Mouse (Mus musculus) liver (tissue): ENCODE data around the gene Axin1.
A peak's percentile ranks its signal among the peaks of the same experiment; 100 is the strongest.
"Not testable (repeated sequence)": the region's sequence is repeated elsewhere in the genome, so short reads cannot be mapped to it uniquely, and the experiment has no call there.

ENCODE experiments used
- DNase-seq: peaks from one replicate; pipeline ENCODE4 v3.0.0-alpha.2; 2020; ENCODE audit warnings: mixed read lengths

The Axin1 gene

GRCm38 (mm10) chr17:26138239-26138836 lies at the start of gene Axin1:
TSS of gene Axin1 (plus strand) at chr17:26138688.
- DNase-seq = peak; percentile 97

DNA sequence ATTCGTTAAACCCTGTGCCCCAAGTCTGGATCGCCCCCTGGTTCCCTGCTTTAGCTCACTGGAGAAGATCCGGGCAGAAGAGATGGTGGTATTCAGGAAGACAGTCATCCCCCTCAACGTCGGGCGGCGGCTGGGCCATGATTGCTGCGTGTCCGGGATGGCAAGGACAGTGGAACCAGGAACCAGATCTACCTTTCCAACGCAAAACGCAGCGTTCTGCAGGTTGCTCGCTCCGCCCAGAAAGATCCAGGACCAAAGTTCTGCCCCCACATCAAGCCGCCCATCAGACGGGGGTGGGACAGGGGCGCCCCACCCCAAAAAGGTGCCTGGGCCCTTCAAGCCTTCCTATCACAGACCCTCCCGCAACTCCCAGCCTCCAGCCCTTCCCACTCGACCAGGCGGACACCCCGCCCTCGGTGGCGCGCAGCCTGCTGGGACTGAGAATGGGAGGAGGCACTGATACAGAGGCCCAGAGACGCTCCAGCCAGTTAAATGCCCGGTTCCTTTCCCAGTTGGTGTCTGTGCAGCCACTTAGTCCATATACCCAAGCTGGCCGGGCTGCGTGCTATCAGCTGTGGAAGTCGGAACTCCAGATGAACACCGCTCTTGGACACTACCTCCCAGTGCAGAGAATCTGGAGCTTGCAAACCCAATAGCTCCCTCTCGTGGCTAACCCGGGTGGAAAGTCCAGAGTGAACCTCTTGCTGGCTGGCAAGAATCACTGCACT lies 48.4 kb upstream of the Axin1 start, which contains the start of gene Decr2:
Decr2 (minus strand) TSS at position 433 of the 728 bp plus-strand sequence.
- DNase-seq = peak; percentile 87

GRCm38 (mm10) chr17:26094531-26095110 lies 43.9 kb upstream of the Axin1 start:
- no peak for DNase-seq

DNA sequence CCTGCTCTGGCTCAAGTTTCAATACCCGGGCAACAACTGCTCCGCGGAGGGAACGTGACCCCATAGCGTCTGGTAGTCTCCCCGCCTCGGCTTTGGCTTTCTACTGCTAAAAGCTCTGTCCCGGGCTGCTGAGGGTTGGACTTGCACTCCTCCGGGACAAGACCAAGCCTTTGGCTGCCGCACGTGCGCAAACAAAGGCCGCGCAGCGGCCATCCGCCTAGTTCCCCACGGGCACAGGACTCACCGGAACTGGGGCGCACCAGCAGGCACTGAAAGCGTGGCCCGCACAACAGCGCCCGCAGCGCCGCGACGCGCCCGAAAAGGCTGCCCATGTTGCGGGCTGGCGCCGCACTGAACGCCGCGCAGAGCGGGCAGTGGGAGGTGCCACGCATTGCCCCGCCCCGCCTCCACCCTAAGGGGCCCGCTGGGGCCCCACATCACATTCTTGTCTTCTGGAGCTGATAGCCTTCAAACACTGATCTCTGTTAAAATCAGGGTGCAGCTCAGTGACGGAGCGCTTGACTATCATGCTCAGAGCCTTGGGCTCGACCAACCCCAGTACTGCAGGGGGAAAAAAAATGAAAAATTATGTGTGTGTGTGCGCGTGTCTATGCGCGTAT lies 43.3 kb upstream of the Axin1 start, which contains the start of gene Nme4:
Nme4 (minus strand) TSS at position 482 of the 620 bp plus-strand sequence.
- DNase-seq = peak; percentile 87

- DNase-seq = no peak
These were observed 40.0 kb upstream of the Axin1 start for GRCm38 (mm10) chr17:26098461-26098860.

DNA sequence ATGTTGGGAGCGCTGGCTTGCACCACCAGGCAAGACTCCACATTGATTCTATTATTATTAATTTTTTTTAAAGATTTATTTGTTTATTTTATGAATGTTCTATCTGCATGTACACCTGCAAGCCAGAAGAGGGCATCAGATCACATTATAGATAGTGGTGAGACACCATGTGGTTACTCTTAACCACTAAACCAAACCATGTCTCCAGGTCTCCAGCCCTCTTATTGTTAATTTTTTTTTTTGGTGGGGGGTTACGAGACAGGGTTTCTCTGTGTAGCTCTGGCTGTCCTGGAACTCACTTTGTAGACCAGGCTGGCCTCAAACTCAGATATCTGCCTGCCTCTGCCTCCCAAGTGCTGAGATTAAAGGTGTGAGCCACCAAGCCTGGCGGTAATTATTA lies 39.2 kb upstream of the Axin1 start:
- DNase-seq = not testable (repeated sequence)

DNA sequence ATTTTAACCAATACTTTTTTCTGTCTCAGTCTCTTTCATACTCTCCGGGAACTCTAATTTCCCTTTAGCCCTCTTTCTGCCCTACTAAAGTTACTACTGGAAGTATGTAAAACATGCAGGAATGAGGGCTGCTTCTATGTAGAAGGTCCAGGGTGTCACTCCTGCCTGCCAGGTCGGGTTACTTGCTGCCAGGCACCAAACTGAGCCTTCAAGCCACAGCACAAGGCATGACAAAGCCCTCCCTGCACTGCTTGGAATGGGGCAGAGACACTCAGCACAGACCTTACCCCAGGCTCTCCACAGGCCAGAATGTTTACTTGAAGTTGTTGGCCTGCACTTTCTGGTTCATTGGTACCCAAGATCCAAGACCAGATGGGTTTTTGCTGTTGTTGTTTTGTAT lies 38.3 kb upstream of the Axin1 start:
- no peak for DNase-seq

DNA sequence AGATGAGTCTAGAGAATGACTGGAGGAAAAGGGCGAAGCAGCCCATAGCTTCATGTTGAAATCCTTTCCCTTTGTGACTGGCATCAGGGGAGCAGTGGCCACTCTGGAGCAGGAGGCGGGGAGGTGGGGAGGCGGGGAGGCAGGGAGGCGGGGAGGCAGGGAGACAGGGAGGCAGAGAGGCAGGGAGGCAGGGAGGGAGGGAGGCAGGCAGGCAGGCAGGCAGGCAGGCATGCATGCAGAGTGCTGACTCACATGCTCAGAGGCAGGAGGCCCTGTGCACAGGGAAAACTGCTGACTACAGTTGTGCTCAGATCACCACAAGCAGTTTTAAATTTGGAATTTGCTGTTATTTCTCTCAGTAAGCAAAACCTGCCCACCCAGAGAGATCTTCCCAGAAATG lies 37.0 kb upstream of the Axin1 start:
- DNase-seq = peak; percentile 69

GRCm38 (mm10) chr17:26105619-26106018 lies 32.9 kb upstream of the Axin1 start:
- DNase-seq = no peak

DNA sequence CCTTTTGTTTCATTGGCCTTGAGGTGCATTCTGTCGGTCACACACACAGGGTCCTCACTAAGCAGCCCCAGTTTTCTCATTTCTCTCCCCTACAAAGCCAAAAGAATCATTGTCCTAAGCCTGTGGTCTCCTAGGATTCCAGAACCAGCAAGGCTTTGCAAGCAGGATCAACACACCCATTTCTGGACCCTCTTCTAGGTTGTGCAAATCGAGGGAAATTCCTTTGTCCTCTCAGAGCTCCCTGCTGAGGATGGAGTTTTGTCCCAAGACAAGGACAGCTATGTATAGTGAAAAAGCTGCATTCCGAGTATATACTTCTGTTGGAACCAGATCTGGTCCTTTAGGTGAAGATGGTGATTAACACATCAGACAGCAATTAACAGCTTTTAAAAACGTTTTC lies 28.3 kb upstream of the Axin1 start:
- no peak for DNase-seq

DNA sequence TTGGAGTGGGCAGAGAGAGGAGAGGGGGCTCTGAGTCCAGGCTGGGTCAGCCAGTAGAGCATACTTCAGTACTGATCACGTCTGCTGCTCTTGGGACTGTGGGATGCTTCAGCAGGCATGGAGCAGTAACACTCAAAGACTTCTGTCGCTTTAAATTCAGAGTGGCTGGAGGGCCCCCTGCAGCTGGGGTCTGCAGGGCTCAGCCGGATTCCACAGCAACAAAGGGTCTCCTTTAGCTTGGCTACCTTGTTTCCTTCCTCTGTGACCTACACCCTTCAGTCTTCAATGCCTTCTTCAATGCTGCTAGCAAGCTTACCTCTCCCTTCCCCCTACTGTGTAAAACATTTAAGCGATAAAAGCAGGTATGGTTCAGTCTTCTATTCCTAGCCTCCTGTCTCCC lies 27.5 kb upstream of the Axin1 start:
- no peak for DNase-seq

DNA sequence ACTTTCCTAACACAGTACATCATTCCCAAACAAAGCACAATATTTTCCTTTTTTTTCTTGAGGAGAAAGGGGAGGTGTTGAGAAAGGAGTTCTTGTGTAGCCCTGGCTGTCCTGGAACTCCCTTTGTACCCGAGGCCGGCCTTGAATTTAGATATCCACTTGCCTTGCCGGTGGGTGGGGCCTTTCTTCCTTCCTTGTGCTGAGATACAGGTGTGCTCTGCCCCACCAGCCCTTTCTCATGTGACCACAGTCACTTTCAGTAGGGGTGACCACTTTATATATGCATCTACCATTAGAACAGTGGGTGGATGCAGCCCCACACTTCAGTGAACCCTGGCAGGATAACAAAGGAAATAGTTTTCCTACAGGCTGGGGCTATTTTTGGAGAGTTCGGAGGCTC lies 26.8 kb upstream of the Axin1 start:
- DNase-seq = no peak

DNA sequence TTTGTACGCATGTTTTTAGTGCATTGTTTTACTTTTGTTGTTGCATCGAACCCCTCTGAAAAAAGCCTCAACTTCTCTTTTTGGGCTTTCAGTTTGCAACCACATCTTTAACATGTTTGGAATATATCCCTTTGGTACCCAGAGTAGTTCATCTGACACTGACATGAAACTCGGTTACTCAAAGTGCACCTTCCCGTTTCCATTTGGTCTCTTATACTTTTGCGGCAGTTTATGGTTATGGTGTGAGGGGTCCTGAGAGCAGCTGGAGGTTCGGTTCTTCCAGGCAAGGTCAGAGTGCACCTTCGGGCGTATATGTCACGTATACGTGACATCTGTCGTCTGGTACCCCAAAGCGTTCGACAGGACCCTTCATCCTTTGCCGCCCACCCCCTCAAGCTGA lies 25.7 kb upstream of the Axin1 start:
- no peak for DNase-seq

DNA sequence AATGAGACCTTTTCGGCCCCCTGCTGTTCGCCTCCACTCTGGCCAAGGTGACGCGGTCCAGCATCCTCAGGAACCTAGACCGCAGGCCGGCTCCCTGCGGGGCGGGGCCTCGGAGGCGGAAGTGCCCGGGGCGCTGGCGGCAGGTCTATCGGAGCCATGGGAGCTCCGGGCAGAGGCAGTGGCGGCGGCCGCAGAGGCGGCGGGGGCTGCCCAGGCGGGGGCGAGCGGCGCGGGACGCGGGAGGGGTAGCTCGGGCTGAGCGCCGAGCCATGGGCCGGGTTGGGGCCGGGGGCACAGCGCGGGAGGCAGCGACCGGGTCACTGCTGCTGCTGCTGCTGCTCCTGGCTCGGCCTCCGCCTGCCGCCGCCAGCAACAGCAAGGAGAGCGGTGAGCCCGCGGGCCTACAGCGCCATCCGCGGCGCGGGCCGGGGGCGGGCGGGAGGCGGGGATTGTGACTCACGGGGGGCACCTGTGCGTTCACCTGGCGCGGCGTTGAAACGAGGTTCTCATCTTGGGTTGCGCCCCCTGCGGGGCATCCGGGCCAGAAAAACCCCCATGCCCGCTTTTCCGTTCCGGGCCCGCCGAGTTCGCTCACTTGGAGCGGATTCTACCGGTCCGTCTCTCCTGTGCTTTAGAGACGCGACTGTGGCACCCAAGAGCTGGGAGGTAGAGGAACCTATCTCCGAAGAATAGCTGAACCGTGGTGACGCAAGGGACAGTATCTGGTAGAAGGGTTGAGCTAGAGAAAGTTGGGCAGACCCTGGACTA lies 25.1 kb upstream of the Axin1 start, which contains the start of gene Tmem8:
Tmem8 (plus strand) TSS at position 119 of the 768 bp plus-strand sequence.
- peak; percentile 77 for DNase-seq

DNA sequence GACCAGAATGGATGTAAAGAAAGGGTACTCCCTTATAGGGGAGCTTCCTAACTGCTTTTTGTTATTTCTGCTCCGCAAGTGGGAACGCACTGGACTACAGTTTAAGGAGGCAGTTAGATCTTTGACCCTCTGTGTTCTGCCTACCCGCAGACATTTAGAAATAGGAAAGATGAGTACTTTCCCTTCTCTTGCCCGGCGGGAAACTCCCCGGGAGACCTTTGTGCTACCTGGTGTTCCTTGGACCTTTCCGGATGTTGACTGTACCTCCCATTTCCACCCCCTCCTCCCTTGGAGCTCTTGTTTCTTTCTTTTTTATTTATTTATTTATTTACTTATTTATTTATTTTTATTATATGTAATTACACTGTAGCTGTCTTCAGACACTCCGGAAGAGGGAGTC lies 24.4 kb upstream of the Axin1 start:
- DNase-seq = no peak

DNA sequence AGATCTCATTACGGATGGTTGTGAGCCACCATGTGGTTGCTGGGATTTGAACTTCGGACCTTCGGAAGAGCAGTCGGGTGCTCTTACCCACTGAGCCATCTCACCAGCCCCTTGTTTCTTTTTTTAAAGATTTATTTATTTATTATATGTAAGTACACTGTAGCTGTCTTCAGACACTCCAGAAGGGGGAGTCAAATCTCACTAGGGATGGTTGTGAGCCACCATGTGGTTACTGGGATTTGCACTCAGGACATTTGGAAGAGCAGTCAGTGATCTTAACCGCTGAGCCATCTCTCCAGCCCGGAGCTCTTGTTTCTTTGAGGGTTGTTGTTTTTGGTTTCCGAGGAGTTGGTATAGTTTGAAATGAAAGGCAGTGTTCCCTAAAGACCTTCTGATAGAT lies 24.0 kb upstream of the Axin1 start:
- DNase-seq = not testable (repeated sequence)

DNA sequence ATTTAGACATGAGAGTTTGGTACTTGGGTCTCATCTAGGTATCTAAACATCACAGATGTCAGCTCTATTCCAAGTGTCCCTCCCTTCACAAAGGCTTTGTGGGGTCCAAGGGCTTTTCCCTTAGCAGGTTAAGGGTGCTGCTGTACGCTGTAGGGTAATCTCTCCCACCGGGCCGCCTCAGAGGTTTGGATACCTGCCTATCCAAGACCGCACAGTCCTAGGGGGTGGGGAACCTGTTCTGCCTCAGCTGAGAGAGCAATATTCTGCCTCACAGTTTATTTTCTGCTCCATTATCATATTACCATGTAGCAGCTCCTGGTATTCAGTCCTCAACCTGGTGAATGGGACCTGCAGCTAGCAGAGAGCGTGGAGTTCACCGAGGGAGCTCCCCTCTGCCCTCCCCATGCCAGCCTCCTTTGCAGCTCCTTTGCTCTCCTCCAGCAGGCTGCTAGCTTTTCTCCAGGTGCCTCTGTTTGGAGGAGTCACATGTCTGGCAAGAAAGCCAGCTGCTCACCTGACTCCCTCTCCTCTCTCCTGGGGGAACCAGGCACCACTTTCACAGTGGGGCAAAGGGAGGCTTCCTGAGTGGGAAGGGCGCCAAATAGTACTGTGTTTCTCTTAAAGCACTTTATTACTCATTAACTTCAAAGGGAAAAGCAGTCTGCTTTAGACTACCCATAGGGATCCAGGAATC lies 23.1 kb upstream of the Axin1 start:
- no peak for DNase-seq

DNA sequence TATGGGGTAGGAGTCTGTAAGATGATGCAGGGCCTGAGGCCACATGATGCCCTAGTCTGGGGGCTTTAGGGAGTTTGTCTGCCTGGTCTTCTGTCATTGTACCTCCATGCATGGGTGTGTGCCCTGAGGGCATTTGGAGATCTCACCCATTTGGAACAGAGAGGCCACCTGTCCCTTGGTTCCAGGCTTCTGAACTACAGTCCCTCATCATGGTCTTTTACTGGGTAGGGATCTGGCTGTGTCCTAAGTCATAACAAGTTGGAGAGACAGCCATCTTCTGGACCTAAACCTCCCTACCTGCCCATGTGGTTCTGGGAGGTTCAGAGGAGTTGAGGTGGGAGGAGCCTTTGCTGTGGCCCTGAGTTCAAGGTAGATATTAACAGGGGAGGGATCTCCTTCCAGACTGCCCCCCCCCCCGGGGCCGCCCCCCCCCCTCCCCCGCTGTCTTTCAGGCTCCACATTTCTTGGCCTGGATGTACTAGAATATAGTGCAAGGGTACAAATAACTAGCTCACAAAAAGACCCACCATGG lies 22.5 kb upstream of the Axin1 start:
- no peak for DNase-seq

DNA sequence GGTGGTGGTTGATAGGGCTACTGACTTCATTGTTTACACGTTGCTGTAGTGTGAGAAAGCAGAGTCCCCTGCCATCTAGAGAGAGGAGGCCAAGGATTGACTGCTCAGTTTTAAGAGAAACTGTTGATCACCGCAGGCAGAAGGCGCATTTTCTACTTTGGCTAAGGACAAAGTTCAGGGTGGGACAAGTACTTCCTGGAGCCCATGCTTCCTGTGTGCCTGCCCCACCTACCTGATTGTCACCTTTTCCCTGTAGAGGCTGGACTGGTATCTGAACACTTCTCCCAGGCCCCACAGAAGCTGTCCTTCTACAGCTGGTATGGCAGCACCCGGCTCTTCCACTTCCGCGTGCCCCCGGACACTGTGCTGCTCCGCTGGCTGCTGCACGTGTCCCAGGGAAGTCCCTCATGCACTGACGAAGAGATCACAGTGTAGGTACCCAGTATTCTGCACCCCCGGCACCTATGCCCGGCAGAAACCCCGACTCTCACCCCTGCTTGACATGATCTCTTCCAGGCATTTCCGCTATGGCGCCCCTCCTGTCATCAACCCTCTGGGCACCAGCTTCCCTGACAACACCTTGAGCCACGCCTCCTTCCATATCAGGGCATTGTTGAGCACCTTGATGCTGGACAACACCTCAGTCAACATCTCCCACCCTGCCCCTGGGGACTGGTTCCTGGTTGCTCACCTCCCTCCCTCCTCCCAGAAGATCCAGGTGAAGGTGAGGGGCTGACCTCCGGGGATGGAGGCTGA lies 21.8 kb upstream of the Axin1 start:
- no peak for DNase-seq

GRCm38 (mm10) chr17:26119766-26120710 lies 18.4 kb upstream of the Axin1 start:
- peak; percentile 73 for DNase-seq
